Mouse (Mus musculus) left cerebral cortex, postnatal 25 days (tissue): ENCODE results near the gene Nova2. TPM values are rescaled to one million over a fixed set of nuclear protein-coding genes. Genes with fewer than 3 reads are reported as not detected.

Experiments
- DNase-seq, 2 experiments: peaks; one replicate each; pipeline ENCODE4 v3.0.0; 2022; ENCODE audit warnings: low spot score in 2 of 2, mixed read lengths in 1 of 2
- intact Hi-C: fragments of 180-260 bp; cut with DNase I; formaldehyde crosslinking; loops from one replicate; pipeline ENCODE4 v1.15.1; 2025
- total RNA-seq, 2 experiments: library from RNA; stranded (reverse); gene quantifications; 2 replicates each; pipeline ENCODE4 v1.2.3; 2021

Nova2 gene
- 10 to 100 TPM; 78.2 to 84.6 TPM for total RNA-seq

- intact Hi-C loops: loop anchor here (1.0 to 2.0 kb wide), 3 partner anchors 17 to 65 kb away; partner anchors contain the start of gene Mypop
- DNase-seq: peak; percentile 97 to 99
These were observed at the start of gene Nova2 for GRCm38 (mm10) chr7:18925162-18925938. TSS of gene Nova2 (plus strand) at chr7:18925888.

DNA sequence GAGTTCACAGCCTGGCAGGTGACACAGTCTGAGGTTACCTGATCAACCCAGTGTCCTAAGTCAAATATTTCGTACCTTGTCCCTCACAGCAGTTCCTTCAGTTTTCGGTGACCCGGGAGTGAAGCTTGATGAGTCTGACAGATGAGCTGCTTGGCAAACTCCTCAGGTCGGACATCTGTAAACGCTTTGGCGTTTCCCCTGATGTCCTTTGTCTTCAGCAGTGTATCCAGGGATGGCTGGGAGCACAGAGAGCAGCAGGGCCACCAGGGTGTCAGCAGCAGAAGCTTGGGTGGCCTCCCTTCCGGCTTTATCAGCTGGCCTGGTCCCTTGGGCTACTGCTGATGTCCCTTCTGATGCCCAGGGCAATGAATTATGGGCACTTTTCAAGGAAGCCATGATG lies 47.0 kb upstream of the Nova2 start:
- intact Hi-C loops: loop anchor here (10.0 kb wide), 1 partner anchor 664 kb away; no protein-coding TSS in a partner anchor
- no peak for DNase-seq

DNA sequence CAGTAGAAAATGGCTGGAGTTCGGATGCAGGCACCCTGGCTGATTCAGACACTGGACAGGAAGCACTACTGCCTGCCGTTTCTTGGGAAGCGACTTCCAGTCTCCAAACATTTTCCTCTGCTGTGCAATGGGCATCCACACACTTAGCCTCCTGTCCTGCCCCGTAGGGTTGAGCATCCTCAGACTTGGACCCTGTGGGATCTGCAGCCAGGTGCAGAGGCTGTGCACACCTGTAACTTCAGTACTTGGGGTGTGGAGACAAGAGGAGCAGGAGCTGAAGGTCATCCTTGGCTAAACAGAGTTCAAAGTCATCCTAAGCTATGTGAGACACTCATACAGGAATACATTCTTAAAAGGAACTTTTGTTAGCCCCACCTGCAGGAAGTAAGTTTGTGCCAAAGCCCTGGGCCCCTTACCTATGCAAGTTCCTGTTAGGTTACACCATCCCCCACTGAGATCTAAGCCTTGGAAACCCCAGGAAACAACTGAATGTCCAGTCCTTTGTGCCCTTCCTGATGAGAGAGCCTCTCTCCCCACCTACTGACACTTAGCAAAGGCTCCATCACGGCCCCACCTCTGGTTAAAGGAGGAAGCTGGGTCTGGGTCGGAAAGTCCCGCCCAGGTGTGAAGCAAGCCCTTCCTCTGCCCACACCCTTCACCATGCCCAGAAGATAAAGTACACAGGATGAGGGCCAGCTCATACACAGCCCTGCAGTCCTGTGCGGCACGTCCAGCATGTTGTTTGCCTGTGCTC lies 41.5 kb upstream of the Nova2 start:
- no peak for DNase-seq

DNA sequence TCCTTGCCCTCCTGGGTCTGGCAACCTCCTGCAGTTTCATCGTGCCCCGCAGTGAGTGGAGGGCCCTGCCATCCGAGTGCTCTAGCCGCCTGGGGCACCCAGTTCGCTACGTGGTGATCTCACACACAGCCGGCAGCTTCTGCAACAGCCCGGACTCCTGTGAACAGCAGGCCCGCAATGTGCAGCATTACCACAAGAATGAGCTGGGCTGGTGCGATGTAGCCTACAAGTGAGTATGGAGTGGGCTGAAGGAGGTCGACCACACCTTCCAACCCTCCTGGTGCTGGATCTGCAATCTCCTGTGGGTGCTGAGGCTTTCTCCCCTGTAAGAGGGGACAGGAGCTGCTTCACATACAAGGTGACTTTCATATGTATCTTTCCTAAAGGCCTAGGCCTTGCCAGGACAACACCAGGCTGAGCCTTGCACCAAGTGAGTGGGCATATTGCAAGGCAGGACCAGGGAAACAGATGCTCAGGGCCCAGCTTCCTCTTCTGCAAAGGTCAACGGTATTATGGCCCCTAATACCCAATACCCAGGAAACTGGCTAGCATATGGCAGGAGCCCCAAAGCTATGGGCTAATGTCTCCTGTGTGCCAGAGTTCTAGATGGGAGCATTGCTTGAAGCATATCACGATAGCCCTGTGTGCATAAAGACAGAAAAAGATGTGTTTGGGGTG lies 40.8 kb upstream of the Nova2 start:
- DNase-seq: no peak
- intact Hi-C loops: no loop called here

More for the DNA sequence above, 41.5 kb upstream of the Nova2 start:
- intact Hi-C loops: no loop called here

- intact Hi-C loops: no loop called here
- no peak for DNase-seq
These were observed 38.7 kb upstream of the Nova2 start for GRCm38 (mm10) chr7:18886963-18887362.

DNA sequence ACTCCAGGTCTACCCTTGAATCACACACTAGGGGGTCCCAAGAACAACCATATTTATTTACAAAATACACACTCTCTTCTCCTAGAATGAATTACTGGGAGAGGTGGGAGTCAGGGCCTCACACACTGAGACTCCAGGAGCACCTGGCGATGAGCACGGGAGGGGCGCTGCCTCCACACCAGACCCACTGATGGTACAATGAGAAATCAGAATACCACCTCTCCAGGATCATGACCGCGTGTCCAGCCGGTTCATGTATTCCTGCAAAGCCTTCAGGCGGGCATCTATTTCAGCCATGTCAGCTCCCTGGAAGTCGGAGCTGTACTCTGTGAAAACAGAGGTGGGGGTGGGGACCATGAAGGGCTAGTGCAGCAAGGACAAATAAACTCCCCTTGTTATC lies 34.8 kb upstream of the Nova2 start:
- intact Hi-C loops: no loop called here
- no peak for DNase-seq

GRCm38 (mm10) chr7:18891872-18892599 lies 33.7 kb upstream of the Nova2 start:
- peak; percentile 91 to 95 for DNase-seq
- intact Hi-C loops: no loop called here

- DNase-seq: no peak
- intact Hi-C loops: no loop called here
These were observed 32.7 kb upstream of the Nova2 start for GRCm38 (mm10) chr7:18893009-18893408.

GRCm38 (mm10) chr7:18893651-18894430 lies 31.8 kb upstream of the Nova2 start:
- intact Hi-C loops: loop anchor here (2.0 kb wide), 1 partner anchor 65 kb away; no protein-coding TSS in a partner anchor
- DNase-seq: peak; percentile 34 to 49

GRCm38 (mm10) chr7:18896536-18896935 lies 29.2 kb upstream of the Nova2 start:
- peak; percentile 40 to 48 for DNase-seq
- intact Hi-C loops: loop anchor here (5.0 kb wide), 1 partner anchor 96 kb away; the partner anchor contains the start of gene Mypop

GRCm38 (mm10) chr7:18900513-18900912 lies 25.2 kb upstream of the Nova2 start:
- DNase-seq: no peak

GRCm38 (mm10) chr7:18902486-18902885 lies 23.2 kb upstream of the Nova2 start:
- DNase-seq: no peak
- intact Hi-C loops: no loop called here

More at GRCm38 (mm10) chr7:18900513-18900912, 25.2 kb upstream of the Nova2 start:
- intact Hi-C loops: no loop called here

DNA sequence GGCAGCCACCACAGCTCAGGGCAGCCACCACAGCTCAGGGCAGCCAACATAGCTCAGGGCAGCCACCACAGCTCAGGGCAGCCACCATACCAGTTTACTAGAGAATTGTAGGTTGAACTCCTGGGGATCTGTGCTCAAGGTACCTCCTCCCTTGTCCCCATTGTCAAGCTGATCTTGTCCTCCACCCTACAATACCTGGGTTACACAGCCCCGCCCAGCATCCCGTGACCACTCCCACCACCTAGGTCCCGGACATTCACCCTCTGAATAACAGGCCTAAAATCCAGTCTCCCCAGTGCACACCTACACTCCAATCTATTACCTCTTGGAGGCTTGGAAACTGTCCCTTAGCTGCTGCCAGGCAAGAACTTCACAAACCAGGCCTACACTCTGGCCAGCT lies 20.7 kb upstream of the Nova2 start:
- DNase-seq: no peak
- intact Hi-C loops: no loop called here

DNA sequence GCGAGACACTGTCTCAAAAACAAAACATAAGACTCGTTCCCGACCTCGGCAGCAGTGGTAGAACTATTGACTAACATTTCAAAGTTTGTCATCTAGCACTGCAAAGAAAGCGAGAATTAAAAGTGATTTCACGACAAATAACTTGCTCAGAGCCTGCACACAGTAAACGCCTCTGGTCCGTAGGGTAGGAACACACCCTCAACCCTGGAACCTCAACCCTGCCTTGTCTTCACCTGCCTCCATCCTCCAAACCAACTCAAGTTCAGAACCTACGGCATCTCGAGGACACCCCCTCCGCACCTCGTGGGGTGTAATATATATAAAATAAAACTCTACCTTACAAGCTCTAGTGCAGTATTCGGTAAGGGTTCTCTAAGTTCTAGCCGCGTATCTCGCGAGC lies 15.9 kb upstream of the Nova2 start:
- no peak for DNase-seq
- intact Hi-C loops: no loop called here

GRCm38 (mm10) chr7:18910241-18910831 lies 15.4 kb upstream of the Nova2 start, which contains the start of gene Ccdc61:
TSS of gene Ccdc61 (minus strand) at chr7:18910415.
- DNase-seq: peak; percentile 94 to 100
- intact Hi-C loops: no loop called here

DNA sequence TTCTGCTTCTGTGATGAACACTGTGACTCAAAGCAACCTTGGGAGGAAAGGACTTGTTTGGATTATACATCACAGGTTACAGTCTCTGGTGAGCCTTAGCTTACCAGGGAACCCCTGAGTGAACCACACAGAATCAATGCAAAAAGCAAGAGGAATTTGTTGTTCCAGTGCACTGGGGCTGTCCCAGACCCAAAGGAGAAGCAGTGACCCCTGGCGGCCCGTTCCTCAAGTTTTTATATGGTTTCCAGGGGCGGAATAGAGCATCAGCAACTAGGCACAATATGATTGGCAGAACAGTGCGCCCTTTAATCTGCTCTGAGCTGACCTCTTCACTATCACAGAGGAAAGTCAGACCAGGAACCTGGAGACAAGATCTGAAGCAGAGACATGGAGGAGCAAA lies 9.4 kb upstream of the Nova2 start:
- no peak for DNase-seq
- intact Hi-C loops: no loop called here

DNA sequence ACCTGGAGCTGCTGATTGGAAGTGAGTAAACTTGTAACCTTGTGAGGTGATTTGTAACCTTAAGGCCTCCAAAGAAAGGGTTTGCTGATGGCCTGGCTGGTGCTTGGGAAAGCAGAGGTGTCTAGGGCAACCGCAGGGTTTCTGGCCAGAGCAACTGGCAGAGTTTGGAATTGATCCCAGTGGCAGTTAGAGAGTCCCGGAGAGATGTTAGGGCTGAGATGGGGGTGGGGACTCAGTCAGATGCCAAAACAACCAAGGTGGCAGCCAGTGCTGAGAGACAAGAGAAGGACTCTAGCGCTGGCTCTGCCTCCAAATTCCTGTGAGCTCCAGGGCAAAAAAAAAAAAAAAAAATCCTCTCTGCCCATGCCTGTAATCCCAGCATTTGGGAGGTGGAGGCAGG lies 7.8 kb upstream of the Nova2 start:
- intact Hi-C loops: no loop called here
- DNase-seq: peak in 1 of 2 experiments; percentile 26

- DNase-seq: peak; percentile 82 to 95
- intact Hi-C loops: loop anchor here (5.0 kb wide), 1 partner anchor 796 kb away; the partner anchor contains the start of gene Tomm40
These were observed 4.6 kb upstream of the Nova2 start for GRCm38 (mm10) chr7:18921069-18921468.
